Mouse (Mus musculus) Muller cell, postnatal 12 days (primary cell): ENCODE measurements around the gene Wdr72.
A peak's percentile ranks its signal among the peaks of the same experiment; 100 is the strongest.

Experiments
- DNase-seq: peaks from one replicate; pipeline ENCODE4 v3.0.0-alpha.2; 2015; ENCODE audit errors: inconsistent ontology term

Gene Wdr72

GRCm38 (mm10) chr9:74241292-74241691, 131.1 kb downstream of the Wdr72 start:
- peak; percentile 14 for DNase-seq

- no peak for DNase-seq
Observed at GRCm38 (mm10) chr9:74248084-74248483, 137.9 kb downstream of the Wdr72 start.

- DNase-seq, result no peak
Observed at GRCm38 (mm10) chr9:74249486-74249885, 139.3 kb downstream of the Wdr72 start.

DNA sequence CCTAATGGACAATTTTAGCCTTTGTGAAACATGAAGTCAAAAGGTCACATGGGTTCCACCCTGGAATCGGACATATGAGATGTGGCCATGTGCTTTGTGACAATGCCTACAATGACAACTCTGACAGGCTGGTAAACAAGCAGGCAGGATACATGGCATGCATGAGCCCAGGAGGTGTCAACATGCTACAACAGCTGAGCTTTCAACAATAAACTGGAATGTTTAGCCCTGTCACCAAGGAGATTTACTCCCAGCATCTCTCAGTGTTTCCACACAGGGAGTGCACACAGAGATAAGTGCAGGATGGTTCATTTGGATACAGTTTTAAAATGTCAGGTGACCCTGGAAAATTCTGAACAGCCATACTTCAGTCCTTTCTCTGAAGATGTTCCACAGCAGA, 140.4 kb downstream of the Wdr72 start:
- DNase-seq, result no peak

GRCm38 (mm10) chr9:74258389-74258788, 148.2 kb downstream of the Wdr72 start:
- DNase-seq, result no peak

DNA sequence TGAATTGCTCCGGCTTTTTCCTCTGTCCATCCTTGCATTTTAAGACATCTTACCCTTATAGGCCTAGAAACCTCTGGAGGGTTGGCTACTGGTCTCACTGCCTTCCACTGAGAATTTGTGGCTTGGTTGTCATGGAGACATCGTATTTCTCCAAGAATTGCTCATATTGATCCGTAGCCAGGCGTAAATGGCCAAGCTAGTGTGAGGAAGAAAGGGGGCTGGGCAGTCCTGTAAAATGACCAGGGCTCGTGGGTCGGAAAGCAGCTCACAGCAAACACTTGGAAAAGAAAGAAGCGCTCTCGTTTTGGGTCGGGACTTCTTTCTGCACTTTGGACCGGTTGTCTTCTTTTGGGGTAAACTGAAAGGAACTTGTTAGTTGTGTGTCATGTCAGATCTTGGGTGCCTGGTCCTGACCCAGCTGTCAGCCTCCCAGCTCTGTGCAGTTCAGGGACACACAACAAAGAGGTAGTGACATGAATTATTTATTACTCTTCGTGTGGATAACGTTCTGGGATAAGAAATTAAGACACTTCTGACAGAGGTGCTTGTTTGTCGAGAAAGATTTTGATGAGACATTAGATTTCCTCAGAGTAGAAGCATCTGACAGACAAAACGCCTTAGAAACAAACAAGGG, 167.7 kb downstream of the Wdr72 start:
- DNase-seq, result no peak

- no peak for DNase-seq
Observed at GRCm38 (mm10) chr9:74282072-74282471, 171.9 kb downstream of the Wdr72 start.

GRCm38 (mm10) chr9:74286210-74286609, 176.1 kb downstream of the Wdr72 start:
- DNase-seq, result peak; percentile 50

DNA sequence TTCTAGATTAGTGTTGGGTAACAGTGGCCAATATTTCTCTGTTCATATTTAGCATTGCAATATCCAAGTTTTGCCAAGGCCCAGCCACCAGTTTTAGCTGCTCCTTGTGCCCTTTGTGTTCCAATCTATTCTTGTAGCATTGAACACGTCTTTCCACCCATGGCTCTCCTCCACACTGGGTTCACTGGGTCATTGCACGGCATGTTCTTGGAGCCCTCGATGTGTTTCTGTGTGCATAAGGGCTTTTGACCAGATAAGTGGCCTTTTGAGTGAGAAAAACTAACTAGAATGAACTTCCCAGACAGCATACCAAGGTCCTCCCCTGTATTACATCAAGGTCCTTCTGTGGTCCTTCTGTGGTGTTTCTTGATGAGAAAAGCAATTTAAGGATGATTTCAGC, 184.3 kb downstream of the Wdr72 start:
- no peak for DNase-seq

DNA sequence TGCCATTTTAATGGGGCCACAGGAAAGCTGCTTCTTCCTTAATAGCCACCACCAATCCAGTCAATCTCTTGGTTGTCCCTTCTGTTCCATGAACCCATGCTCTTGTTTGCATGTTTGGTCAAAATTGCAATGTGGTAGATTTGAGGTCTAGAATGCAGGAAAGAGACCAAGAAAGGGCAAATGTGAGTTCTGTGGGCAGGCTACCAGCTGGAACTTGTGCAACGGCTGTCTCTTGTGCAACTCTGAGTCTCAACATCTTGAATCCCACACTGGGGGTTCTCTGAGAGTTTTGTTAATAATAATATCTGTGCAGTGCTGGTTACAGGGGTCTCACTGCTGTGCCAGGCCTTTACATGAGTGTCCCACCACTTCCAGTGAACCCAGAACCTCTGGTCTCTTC, 208.6 kb downstream of the Wdr72 start:
- no peak for DNase-seq

DNA sequence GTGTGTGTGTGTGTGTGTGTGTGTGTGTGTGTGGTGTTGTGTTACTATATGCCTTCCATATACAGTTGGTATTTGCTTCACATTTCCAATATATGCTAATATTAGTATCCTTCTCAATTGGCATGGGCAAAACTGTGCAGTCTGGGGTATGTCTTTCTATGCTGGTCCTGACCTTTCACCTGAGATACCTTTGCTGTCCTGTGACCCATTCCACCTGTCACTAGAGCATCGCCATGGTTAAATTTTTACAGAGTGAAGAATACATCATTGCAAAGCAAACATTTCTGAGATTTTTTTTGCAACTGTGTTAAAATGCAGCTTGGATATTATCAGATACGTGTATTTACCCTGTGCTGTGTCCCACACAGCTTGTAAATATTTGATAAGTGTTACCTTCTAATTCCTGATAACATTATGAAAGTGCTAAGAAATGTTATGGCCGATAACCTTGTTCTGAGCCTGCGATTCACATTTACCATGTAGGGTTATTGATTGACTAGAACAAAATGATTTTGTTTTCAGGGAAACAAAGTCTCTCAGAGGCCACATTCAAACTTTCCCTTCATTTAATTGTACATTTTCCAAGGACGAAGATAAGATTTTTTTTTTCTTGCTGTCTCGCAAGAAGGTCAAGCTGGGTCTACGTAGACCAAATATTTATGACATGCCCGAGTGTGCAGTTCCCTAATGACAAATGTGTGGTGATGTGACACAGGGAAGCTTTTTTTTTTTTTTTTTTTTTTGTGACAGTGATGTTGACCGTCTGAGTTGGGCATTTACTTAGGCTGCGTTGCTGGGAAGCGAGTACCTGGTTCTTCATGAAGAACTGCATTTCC, 214.2 kb downstream of the Wdr72 start:
- no peak for DNase-seq

DNA sequence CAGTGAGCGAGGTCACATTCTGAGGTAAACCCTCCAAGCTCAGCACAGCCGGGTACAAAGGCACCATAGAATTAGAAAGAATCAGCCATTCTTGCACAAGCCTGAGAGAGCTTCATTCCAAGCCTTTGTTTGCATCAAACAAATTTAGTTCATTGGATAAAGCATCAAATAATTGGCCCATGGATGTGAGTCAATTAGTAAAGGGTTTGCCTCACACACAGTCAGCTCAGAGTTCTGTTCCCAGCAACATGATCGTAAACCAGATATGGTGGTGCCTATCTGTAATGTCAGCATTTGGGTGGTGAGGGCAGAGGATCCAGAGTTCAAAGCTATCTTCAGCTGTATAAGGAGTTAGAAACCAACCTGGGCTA, 214.8 kb downstream of the Wdr72 start:
- DNase-seq, result peak; percentile 82

DNA sequence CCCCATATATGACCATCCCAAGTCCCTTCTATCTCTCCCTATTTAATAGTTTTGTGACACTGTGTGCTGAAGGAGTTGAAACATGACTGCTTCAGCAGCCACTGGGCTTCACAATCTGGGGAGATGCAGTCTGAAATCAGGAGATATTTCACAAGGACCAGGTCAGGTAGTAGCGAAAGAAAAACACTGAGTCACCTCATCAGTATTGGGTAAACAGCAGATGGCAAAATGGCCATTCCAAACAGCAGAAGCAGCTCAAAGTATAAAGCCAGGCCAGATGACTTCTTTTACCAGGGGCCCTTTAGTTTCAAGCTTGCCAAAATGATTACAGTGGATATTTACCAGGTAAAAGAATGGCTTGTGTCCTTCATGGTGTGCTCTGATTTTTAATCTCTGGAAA, 215.8 kb downstream of the Wdr72 start:
- DNase-seq, result no peak

DNA sequence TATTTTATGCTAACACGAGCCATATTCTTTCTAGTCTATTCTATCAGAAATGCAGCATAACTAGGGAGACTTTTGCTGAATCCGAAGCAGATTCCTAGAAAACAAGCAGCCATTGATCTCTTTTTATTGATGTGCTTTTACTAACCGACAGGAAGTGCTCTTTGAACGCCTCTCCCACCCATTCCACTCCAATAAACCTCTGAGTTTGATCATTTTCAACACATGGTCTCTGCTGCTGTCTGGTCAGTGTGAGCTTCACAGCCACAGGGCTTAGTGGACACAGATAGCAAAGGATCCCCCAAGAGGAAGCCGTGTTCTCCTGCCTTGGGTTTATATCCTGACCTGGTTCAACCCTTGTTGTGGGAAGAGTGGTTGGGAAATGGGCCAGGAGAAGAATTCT, 218.7 kb downstream of the Wdr72 start:
- peak; percentile 84 for DNase-seq

DNA sequence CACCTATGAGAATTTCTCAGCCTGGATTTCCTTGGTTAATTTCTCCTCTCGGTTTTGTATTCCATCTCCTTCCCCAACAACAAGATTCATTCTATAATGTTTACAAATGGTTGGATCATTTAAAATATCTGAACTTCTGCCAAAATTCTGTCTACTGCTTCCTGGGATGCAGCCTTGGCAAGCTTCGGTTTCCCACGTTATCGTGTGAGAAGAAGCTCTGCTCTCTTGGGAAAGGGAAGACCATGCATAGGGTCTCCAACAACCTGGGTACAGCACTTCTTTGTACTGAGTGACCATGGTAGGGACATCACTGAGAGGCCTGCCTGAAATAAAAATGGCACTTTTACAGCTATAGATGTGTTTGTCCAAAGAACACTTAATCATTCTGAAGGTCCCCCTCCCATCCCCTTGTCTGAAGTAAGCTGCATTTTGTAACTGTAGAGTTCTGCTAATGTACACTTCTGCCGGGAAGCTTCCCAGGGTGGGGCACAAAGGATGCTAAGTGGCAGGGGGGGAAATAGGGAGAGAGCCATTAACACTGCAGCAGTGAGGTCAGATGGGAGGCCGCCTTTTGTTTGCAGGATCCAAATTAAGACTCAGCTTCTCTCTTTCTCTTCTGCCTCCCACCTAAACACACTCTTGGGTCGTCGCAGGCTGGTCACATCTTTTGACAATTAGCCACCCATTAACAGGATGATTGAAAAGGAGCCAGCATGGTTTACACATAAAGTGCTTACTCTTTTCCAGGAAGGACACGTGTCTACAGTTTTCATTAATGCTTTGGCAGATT, 220.7 kb downstream of the Wdr72 start:
- DNase-seq, result no peak

GRCm38 (mm10) chr9:74332321-74332720, 222.2 kb downstream of the Wdr72 start:
- no peak for DNase-seq
